Mouse (Mus musculus): ENCODE results near the gene Ssty1.
"Not testable (repeated sequence)": the region's sequence is repeated elsewhere in the genome, so short reads cannot be mapped to it uniquely, and the experiment has no call there.

Gene Ssty1

GRCm38 (mm10) chrY:18088816-18089215 is at the start of gene Ssty1:
Gene Ssty1, plus strand, starts transcription at chrY:18089116.
- DNase-seq, result not testable (repeated sequence)

GRCm38 (mm10) chrY:18061712-18062111 is 27.2 kb upstream of the Ssty1 start, which contains the start of gene Gm21764:
Gene Gm21764, minus strand, starts transcription at chrY:18061812.
- not testable (repeated sequence) for DNase-seq

Measured in right cerebral cortex, postnatal 25 days (tissue).